Mouse (Mus musculus) limb, embryonic 15.5 days (tissue): Measurements from ENCODE around the gene Vegfa. TPM values are rescaled to one million over a fixed set of nuclear protein-coding genes. Genes with fewer than 3 reads are reported as not detected.
A peak's percentile ranks its signal among the peaks of the same experiment; 100 is the strongest.

Experiments
- ATAC-seq: fragments of 200-750 bp; cut with Nextera tagmentation; 2 replicates; pipeline ENCODE4 v1.8.0; 2017; ENCODE audit warnings: low read depth, moderate TSS enrichment; ENCODE audit not compliant: insufficient number of reproducible peaks, low FRiP score, low TSS enrichment
- H3K27ac ChIP-seq: fragments of 300-500 bp; sonication (generic); 2 replicates; pipeline ENCODE4 v1.5.1; 2015; ENCODE audit warnings: moderate library complexity, mild to moderate bottlenecking, inconsistent platforms
- H3K27me3 ChIP-seq: fragments of 300-500 bp; sonication (generic); 2 replicates; pipeline ENCODE4 v1.6.1; 2015; ENCODE audit warnings: inconsistent platforms
- H3K36me3 ChIP-seq: fragments of 300-500 bp; sonication (generic); 2 replicates; pipeline ENCODE4 v1.6.1; 2015; ENCODE audit warnings: inconsistent platforms
- H3K4me1 ChIP-seq: fragments of 300-500 bp; sonication (generic); 2 replicates; pipeline ENCODE4 v1.6.1; 2015; ENCODE audit warnings: inconsistent platforms
- H3K4me2 ChIP-seq: fragments of 300-500 bp; sonication (generic); 2 replicates; pipeline ENCODE4 v1.6.1; 2015; ENCODE audit warnings: mild to moderate bottlenecking, inconsistent platforms
- H3K4me3 ChIP-seq: fragments of 300-500 bp; sonication (generic); 2 replicates; pipeline ENCODE4 v1.5.1; 2015; ENCODE audit warnings: mild to moderate bottlenecking, inconsistent platforms
- H3K9ac ChIP-seq: fragments of 300-500 bp; sonication (generic); 2 replicates; pipeline ENCODE4 v1.6.1; 2015; ENCODE audit warnings: inconsistent platforms
- H3K9me3 ChIP-seq: fragments of 300-500 bp; sonication (generic); 2 replicates; pipeline ENCODE4 v1.6.1; 2016; ENCODE audit warnings: inconsistent platforms
- WGBS: fragments of 180-500 bp; shearing (Covaris S2); methylation state at CpG from one replicate; pipeline ENCODE4 v1.1.7; 2015; 5-methylcytosine and 5-hydroxymethylcytosine counted together
- polyA plus RNA-seq: library from polyadenylated mRNA; unstranded; fragments of >200 nt; fragmentation: Nextera tagmentation; extraction: Ambion mirVana; gene quantifications from 2 replicates; pipeline ENCODE4 v1.2.1, GENCODE M21; 2015

Vegfa gene
- polyA plus RNA-seq, 1 experiment from 2014 or later = 5.0 TPM

DNA sequence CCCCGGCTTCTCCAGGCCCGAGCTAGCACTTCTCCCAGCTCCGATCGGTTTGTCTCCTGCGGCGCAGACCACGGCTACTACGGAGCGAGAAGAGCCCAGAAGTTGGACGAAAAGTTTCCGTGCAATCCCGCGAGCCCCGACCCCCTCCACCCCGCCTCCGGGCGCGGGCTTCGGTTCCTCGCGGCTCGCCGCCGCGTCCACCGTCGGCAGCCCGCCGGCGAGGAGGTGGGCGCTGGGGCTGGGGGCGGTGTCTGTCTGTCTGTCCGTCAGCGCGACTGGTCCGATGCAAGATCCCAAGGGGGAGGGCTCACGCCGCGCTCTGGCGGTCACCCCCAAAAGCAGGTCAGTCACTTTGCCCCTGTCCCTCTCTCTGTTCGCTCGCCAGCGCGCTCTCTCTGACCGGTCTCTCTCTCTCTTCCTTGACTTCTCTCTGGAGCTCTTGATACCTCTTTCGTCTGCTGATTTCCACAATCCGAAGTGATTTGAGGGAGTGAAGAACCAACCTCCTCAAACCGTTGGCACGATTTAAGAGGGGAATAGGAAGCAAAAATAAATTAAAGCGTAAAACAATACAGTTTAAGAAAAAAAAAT, 453 bp downstream of the Vegfa start:
- no peak for ATAC-seq

DNA sequence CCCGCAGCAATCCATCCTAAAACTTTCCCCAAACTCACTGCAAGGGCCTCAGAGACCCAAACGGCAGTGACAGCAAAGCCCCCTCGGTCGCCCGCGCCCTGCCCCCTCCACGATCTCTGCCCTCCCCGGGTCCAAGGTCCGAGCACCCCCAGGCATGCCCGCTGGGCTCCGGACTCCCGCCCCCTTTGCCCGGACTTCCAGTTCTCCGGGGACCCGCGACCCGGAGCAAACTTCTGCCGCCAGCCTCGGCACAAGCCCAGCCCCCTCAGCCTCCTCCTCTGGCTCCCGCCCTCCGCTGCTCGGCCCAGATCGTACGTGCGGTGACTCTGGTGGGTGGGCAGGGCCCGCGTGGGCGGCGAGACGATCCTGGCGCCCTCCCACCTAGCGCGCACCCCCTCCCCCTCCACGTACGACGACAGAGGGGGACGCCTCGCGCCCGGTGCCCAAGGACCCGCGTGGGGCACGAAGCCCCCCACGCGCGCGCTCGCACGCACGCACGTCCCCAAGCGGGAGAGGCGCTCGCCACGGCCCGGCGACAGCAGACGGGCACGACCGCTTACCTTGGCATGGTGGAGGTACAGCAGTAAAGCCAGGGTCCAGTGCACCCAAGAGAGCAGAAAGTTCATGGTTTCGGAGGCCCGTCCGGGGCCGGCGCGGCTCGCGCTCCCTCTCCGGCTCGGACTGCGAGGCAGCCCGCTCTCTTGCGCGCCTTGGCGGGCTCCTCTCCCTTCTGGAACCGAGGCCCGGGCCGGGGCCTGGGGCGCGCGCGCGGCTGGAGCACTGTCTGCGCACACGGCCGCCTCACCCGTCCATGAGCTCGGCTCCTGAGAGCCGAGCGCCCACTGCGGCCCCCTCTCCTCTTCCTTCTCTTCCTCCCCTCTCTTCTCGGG, 1.2 kb downstream of the Vegfa start:
- H3K4me3 ChIP-seq = peak overlapping the region; percentile 92
- peaks cover 58% of the 10 kb centered on the region for H3K4me1 ChIP-seq
- no peaks in the 10 kb centered on the region; the same call in 1 of the 2 replicates for H3K36me3 ChIP-seq
- H3K9me3 ChIP-seq = no peaks in the 10 kb centered on the region
- H3K9ac ChIP-seq = peak overlapping the region; percentile 95
- no peaks in the 10 kb centered on the region for H3K27me3 ChIP-seq
- H3K27ac ChIP-seq = peak overlapping the region; percentile 98
- peak overlapping the region; percentile 79 for H3K4me2 ChIP-seq
- under 1% methylated on average over 64 of the region's 92 CpGs for WGBS
- ATAC-seq = peak; percentile 74

More for the DNA sequence above, 453 bp downstream of the Vegfa start:
- H3K4me1 ChIP-seq = peaks cover 50% of the 10 kb centered on the region
- peak overlapping the region; percentile 95 for H3K9ac ChIP-seq
- H3K9me3 ChIP-seq = no peaks in the 10 kb centered on the region
- no peaks in the 10 kb centered on the region for H3K27me3 ChIP-seq
- peak overlapping the region; percentile 98 for H3K27ac ChIP-seq
- 1% methylated on average over 50 of the region's 50 CpGs for WGBS
- H3K4me2 ChIP-seq = peak overlapping the region; percentile 79
- H3K4me3 ChIP-seq = peak overlapping the region; percentile 92
- H3K36me3 ChIP-seq = no peaks in the 10 kb centered on the region

DNA sequence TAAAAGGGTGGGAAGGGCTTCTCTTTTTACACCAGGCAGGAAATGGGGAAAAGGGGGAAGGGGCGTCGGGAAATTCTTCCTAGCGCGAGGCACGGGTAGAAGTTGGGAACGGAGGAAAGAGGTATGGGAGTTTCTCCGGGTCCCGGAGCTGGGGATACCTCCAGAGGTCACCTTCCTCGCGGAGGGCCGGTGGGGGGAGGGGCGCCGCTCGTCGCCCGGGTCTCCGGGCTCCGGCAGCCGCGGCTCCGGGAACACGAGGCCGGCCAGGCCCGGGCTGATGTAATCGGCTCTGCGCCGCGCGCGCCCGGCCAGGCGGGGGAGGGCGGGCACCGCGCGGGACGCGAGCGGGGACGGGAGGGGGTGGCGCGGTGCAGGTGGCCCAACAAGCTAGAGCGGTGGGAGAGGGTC, 1.8 kb downstream of the Vegfa start:
- H3K4me3 ChIP-seq = peak overlapping the region; percentile 92
- H3K27ac ChIP-seq = peak overlapping the region; percentile 98
- H3K9me3 ChIP-seq = no peaks in the 10 kb centered on the region
- H3K4me2 ChIP-seq = peak overlapping the region; percentile 79
- peak overlapping the region; percentile 95 for H3K9ac ChIP-seq
- ATAC-seq = no peak
- H3K4me1 ChIP-seq = peaks cover 61% of the 10 kb centered on the region
- no peaks in the 10 kb centered on the region for H3K27me3 ChIP-seq
- WGBS = under 1% methylated on average over 21 of the region's 43 CpGs
- H3K36me3 ChIP-seq = peaks cover 6% of the 10 kb centered on the region

DNA sequence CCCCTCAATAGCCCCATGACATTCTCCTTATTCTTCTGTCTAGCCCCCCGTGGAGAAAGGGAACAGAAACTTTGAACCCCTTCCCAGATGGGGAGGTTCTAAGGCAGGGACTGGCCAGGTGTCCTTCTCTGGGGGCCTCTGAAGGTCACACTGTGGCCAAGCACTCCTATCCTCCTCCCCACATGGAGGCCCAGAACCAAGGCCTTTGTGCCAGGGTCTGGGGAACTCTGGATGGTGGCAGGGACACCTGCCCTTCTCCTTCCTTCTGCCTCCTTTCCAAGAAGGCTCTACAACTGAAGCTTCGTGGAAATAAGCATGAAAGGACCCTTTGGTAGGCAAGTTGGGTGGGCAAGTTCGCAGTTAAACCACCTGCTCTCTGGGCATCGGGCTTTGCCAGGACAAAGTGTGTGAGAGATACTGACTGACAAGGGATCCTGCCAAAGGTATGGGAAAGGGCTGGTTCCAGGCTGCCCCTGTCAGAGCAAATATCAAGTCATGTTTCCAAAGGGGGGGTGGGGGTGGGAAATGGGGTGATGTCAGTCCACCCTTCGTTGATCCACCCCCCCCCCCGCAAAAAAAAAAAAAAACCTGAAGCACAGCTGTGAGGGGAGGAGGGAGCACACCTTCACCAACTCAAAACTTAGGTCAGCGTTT, 2.5 kb downstream of the Vegfa start:
- H3K4me2 ChIP-seq = peak overlapping the region; percentile 79
- H3K27me3 ChIP-seq = no peaks in the 10 kb centered on the region
- no peak for ATAC-seq
- H3K36me3 ChIP-seq = peaks cover 13% of the 10 kb centered on the region
- H3K27ac ChIP-seq = peak overlapping the region; percentile 98
- WGBS = 9% methylated on average over 7 of the region's 7 CpGs
- H3K4me3 ChIP-seq = peak overlapping the region; percentile 92
- H3K9me3 ChIP-seq = no peaks in the 10 kb centered on the region
- peaks cover 65% of the 10 kb centered on the region for H3K4me1 ChIP-seq
- H3K9ac ChIP-seq = peak overlapping the region; percentile 95

GRCm38 (mm10) chr17:46029052-46029553, 3.1 kb downstream of the Vegfa start:
- peak overlapping the region; percentile 92 for H3K4me3 ChIP-seq
- H3K4me2 ChIP-seq = peak overlapping the region; percentile 79
- peaks cover 18% of the 10 kb centered on the region for H3K36me3 ChIP-seq
- H3K27ac ChIP-seq = peak overlapping the region; percentile 74
- 49% methylated on average over 2 of the region's 2 CpGs for WGBS
- peak overlapping the region; percentile 95 for H3K9ac ChIP-seq
- H3K4me1 ChIP-seq = peaks cover 63% of the 10 kb centered on the region
- H3K9me3 ChIP-seq = no peaks in the 10 kb centered on the region
- H3K27me3 ChIP-seq = no peaks in the 10 kb centered on the region
- no peak for ATAC-seq

- Histone ChIP-seq H3K4me2 (peak overlapping the region; percentile 79), H3K36me3 (peaks cover 25% of the 10 kb centered on the region), H3K27ac (peak overlapping the region; percentile 74), H3K9ac (peak overlapping the region; percentile 95), H3K4me3 (peak overlapping the region; percentile 92), H3K27me3 (no peaks in the 10 kb centered on the region), H3K4me1 (peaks cover 61% of the 10 kb centered on the region), H3K9me3 (no peaks in the 10 kb centered on the region)
- ATAC-seq = no peak
- 23% methylated on average over 15 of the region's 15 CpGs for WGBS
Observed at GRCm38 (mm10) chr17:46028210-46029051, 3.7 kb downstream of the Vegfa start.

DNA sequence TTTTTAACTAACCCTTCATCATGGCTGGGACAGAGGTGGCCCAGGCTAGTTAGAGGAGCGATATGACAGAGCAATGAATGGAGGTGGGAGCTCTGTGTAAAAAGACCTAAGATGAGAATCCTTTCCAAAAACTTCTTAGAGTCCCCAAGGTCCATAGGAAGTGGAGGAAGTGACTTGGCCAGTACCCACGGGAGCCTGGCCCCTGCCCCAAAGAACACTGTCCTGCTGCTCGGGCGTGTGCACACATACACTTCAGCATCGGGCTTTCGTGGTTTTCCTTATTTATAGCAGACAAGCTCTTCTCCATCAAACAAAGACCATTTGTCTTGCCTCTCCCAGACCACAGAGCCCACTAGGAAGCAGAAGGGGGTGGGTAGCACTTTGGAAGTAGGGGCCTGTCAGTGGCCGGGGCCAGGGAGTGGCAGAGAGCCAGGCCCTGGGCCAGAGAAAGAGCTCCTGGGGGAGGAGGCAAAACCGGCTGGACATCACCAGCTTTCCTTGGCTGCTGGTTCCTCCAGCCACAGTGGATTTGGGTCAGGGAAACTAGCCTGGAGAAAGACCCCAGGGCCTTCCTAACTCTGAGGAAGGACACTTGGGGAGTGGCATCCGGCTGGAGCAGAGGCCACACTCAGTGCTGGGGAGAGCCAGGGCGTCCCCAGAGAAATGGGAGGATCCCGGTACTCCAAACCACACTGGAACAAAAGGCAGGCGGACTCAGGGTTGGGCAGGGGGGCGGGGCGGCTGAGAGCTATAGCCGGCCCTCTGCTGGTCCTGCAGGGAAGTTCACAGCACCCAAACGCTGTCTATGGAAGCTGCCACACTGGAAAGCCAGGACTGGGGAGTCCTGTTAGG, 4.9 kb downstream of the Vegfa start:
- Histone ChIP-seq H3K9me3 (no peaks in the 10 kb centered on the region), H3K4me3 (peak overlapping the region; percentile 92), H3K4me1 (peaks cover 56% of the 10 kb centered on the region), H3K27ac (peak overlapping the region; percentile 74), H3K36me3 (peaks cover 36% of the 10 kb centered on the region), H3K9ac (0 out of 2 replicates have a peak overlapping the region, but pooled peaks have one; percentile 4), H3K4me2 (peak overlapping the region; percentile 79), H3K27me3 (no peaks in the 10 kb centered on the region)
- ATAC-seq = no peak; the same call in 1 of the 2 replicates
- 17% methylated on average over 16 of the region's 16 CpGs for WGBS

- H3K4me2 ChIP-seq = no peak overlapping the region
- no peaks in the 10 kb centered on the region for H3K9me3 ChIP-seq
- H3K9ac ChIP-seq = no peak overlapping the region
- ATAC-seq = no peak
- peaks cover 54% of the 10 kb centered on the region for H3K4me1 ChIP-seq
- no peaks in the 10 kb centered on the region for H3K27me3 ChIP-seq
- H3K4me3 ChIP-seq = no peak overlapping the region
- WGBS = 72% methylated on average over 11 of the region's 11 CpGs
- no peak overlapping the region for H3K27ac ChIP-seq
- peaks cover 48% of the 10 kb centered on the region for H3K36me3 ChIP-seq
Observed at GRCm38 (mm10) chr17:46025927-46026668, 6.1 kb downstream of the Vegfa start.

- Histone ChIP-seq H3K27me3 (no peaks in the 10 kb centered on the region), H3K4me2 (no peak overlapping the region), H3K27ac (no peak overlapping the region), H3K36me3 (peaks cover 57% of the 10 kb centered on the region), H3K4me1 (peaks cover 54% of the 10 kb centered on the region), H3K9me3 (no peaks in the 10 kb centered on the region), H3K4me3 (no peak overlapping the region), H3K9ac (no peak overlapping the region)
- no peak for ATAC-seq
- WGBS = 93% methylated on average over 15 of the region's 15 CpGs
Observed at GRCm38 (mm10) chr17:46025207-46025606, 7.0 kb downstream of the Vegfa start.

- H3K9ac ChIP-seq = no peak overlapping the region
- no peak overlapping the region for H3K4me3 ChIP-seq
- peaks cover 67% of the 10 kb centered on the region for H3K36me3 ChIP-seq
- ATAC-seq = no peak
- 90% methylated on average over 5 of the region's 5 CpGs for WGBS
- H3K4me1 ChIP-seq = peaks cover 48% of the 10 kb centered on the region
- no peaks in the 10 kb centered on the region for H3K9me3 ChIP-seq
- H3K27me3 ChIP-seq = no peaks in the 10 kb centered on the region
- H3K27ac ChIP-seq = no peak overlapping the region
- H3K4me2 ChIP-seq = no peak overlapping the region
Observed at GRCm38 (mm10) chr17:46024192-46024591, 8.0 kb downstream of the Vegfa start.
